Comparison of ENCODE assay signal across 10 mouse cellular contexts in the genomic region with DNA sequence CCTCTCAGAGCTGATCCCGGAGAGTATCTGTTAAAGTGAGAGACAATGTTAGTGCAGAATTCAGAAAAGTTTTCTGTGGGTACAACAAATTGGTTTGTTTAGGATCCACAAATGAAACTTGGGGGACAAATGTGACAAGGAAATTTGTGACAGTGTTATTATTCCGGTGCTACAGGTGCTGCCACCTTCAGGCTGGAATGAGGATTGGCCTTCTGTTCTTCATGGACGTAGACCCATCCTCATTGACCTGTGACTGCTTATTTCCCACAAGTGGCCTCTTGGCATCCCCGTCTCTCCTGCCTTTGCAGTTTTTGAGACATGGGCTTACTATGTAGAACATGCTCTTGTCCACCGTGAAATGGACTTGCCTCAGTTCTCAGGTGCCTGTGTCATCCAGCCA.
A peak's percentile ranks its signal among the peaks of the same experiment; 100 is the strongest.
DNase-seq lines count a peak whose midpoint lies in the region; ATAC-seq and TF ChIP-seq lines count a peak whose summit lies in the region.
"Had no signal": no experiment of that assay in that cellular context is flagged by ENCODE, and none has a peak within 500 bp of the region (broad histone marks: within the 10 kb centered on the region; RNA-seq: fewer than 3 reads in every experiment).

No protein-coding gene starts in this region.

- H3K36me3 ChIP-seq in intestine, postnatal 0 days (ENCODE audit: control insufficient read depth, insufficient read depth): peaks cover 17% of the 10 kb centered on the region
- no peaks in the 10 kb centered on the region for H3K36me3 ChIP-seq in intestine, embryonic 16.5 days (ENCODE audit: control insufficient read depth, insufficient read depth, low read length)
- H3K36me3 ChIP-seq in ES-Bruce4 (ENCODE audit: control insufficient read depth, insufficient read depth, low read length, poor library complexity, severe bottlenecking): no peaks in the 10 kb centered on the region
- H3K36me3 ChIP-seq: liver, embryonic 15.5 days had no signal

- no peak for TF ChIP-seq POLR2A in ES-Bruce4 (IDR thresholded peaks at IDR 0.05; ENCODE audit: insufficient read depth, low read length)

- H3K27me3 ChIP-seq in intestine, postnatal 0 days (replicated peaks; ENCODE audit: control insufficient read depth, insufficient read depth, low read length): no peaks in the 10 kb centered on the region
- no peaks in the 10 kb centered on the region for H3K27me3 ChIP-seq in intestine, embryonic 16.5 days (replicated peaks; ENCODE audit: control insufficient read depth, insufficient read depth, low read length)
- no peaks in the 10 kb centered on the region for H3K27me3 ChIP-seq in ES-Bruce4 (ENCODE audit: control insufficient read depth, insufficient read depth, low read length, poor library complexity, severe bottlenecking)
- H3K27me3 ChIP-seq: liver, embryonic 15.5 days had no signal

- H3K4me1 ChIP-seq in intestine, postnatal 0 days (replicated peaks; ENCODE audit: control insufficient read depth, insufficient read depth, low read length): no peaks in the 10 kb centered on the region
- H3K4me1 ChIP-seq in intestine, embryonic 16.5 days (ENCODE audit: control insufficient read depth, insufficient read depth, low read length): no peaks in the 10 kb centered on the region
- no peaks in the 10 kb centered on the region for H3K4me1 ChIP-seq in ES-Bruce4 (ENCODE audit: control insufficient read depth, insufficient read depth, low read length)
- H3K4me1 ChIP-seq: liver, embryonic 15.5 days had no signal

- TF ChIP-seq EP300 in ES-Bruce4 (IDR thresholded peaks at IDR 0.05; ENCODE audit: insufficient read depth, low read depth, low read length): no peak

- no peaks in the 10 kb centered on the region for H3K9me3 ChIP-seq in intestine, postnatal 0 days (ENCODE audit: control insufficient read depth)
- H3K9me3 ChIP-seq in intestine, embryonic 16.5 days (ENCODE audit: control insufficient read depth, low read length): no peaks in the 10 kb centered on the region
- H3K9me3 ChIP-seq in ES-Bruce4 (replicated peaks; ENCODE audit: control insufficient read depth, insufficient read depth, low read length, poor library complexity, severe bottlenecking): no peaks in the 10 kb centered on the region
- H3K9me3 ChIP-seq: liver, embryonic 15.5 days had no signal

- H3K4me3 ChIP-seq in intestine, postnatal 0 days (ENCODE audit: low read depth, low read length): no peak overlapping the region
- no peak overlapping the region for H3K4me3 ChIP-seq in intestine, embryonic 16.5 days (ENCODE audit: low read length)
- no peak overlapping the region for H3K4me3 ChIP-seq in ES-Bruce4 (ENCODE audit: low read depth, low read length)
- H3K4me3 ChIP-seq: liver, embryonic 15.5 days had no signal

- H3K9ac ChIP-seq in intestine, postnatal 0 days (ENCODE audit: low read depth, low read length): no peak overlapping the region
- no peak overlapping the region for H3K9ac ChIP-seq in intestine, embryonic 16.5 days (ENCODE audit: low read depth, low read length)
- no peak overlapping the region for H3K9ac ChIP-seq in ES-Bruce4 (ENCODE audit: low read depth, poor library complexity, severe bottlenecking)
- H3K9ac ChIP-seq: liver, embryonic 15.5 days had no signal

- H3K27ac ChIP-seq in intestine, postnatal 0 days (ENCODE audit: low read depth, low read length): no peak overlapping the region
- no peak overlapping the region for H3K27ac ChIP-seq in intestine, embryonic 16.5 days (ENCODE audit: low read length)
- no peak overlapping the region for H3K27ac ChIP-seq in ES-Bruce4 (ENCODE audit: insufficient read depth, low read length)
- H3K27ac ChIP-seq: liver, embryonic 15.5 days had no signal

- TF ChIP-seq CTCF in intestine, postnatal 0 days (IDR thresholded peaks at IDR 0.05; ENCODE audit: low read depth): peak; percentile 67
- TF ChIP-seq CTCF in ES-Bruce4 (IDR thresholded peaks at IDR 0.05; ENCODE audit: low read depth, low read length): peak; percentile 52

- DNase-seq in 416B (ENCODE audit: low read depth): peak; percentile 21
- peak; percentile 17 to 56 for DNase-seq in kidney, postnatal 36 days
- no peak for DNase-seq in layer of hippocampus, adult 9-10 months (ENCODE audit: low spot score)
- DNase-seq in urinary bladder, postnatal 10 days (ENCODE audit: low spot score): no peak

- no peak for ATAC-seq in intestine, postnatal 0 days
- ATAC-seq in intestine, embryonic 16.5 days: no peak
- ATAC-seq in frontal cortex, adult (ENCODE audit: low TSS enrichment): no peak
- ATAC-seq: hindbrain, embryonic 16.5 days had no signal

- WGBS in intestine, postnatal 0 days: 76% methylated on average over 5 of the region's 5 CpGs
- WGBS in intestine, embryonic 16.5 days: 72% methylated on average over 5 of the region's 5 CpGs

- H3K4me2 ChIP-seq in intestine, postnatal 0 days (replicated peaks; ENCODE audit: low read depth): no peak overlapping the region
- H3K4me2 ChIP-seq in intestine, embryonic 16.5 days (ENCODE audit: low read depth, low read length): no peak overlapping the region
- H3K4me2 ChIP-seq: liver, embryonic 15.5 days had no signal

Comparison
In these comparisons a context has a peak if more than half of its experiments do, and no peak if none do; other contexts are left out.
1. DNase-seq: peak in 416B (single experiment) and kidney, postnatal 36 days (2 of 2); none in layer of hippocampus, adult 9-10 months (single experiment) and urinary bladder, postnatal 10 days (single experiment).